In genomic region chr4:142081631-142082283, GRCm38 (mm10) we compare ENCODE assay signal across 8 mouse cellular contexts. TPM values are rescaled to one million over a fixed set of nuclear protein-coding genes. Genes with fewer than 3 reads are reported as not detected.
DNase-seq lines count a peak whose midpoint lies in the region; ATAC-seq and TF ChIP-seq lines count a peak whose summit lies in the region.

No protein-coding gene starts in this region.

- no peak for TF ChIP-seq CTCF in cerebellum, adult 2 months (IDR thresholded peaks at IDR 0.05; ENCODE audit: borderline replicate concordance, insufficient read depth, low read depth, low read length)
- TF ChIP-seq CTCF in heart, postnatal 0 days (IDR thresholded peaks at IDR 0.05; ENCODE audit: low read depth) = no peak

- peak overlapping the region; percentile 31; the same call in 1 of the 2 replicates for H3K9ac ChIP-seq in heart, postnatal 0 days (replicated peaks; ENCODE audit: low read depth, low read length)
- no peak overlapping the region for H3K9ac ChIP-seq in neural tube, embryonic 15.5 days (replicated peaks)
- no peak overlapping the region for H3K9ac ChIP-seq in midbrain, embryonic 16.5 days (ENCODE audit: low read depth, low read length)

- peak overlapping the region; percentile 39 for H3K4me3 ChIP-seq in cerebellum, adult 2 months (replicated peaks; ENCODE audit: insufficient read depth, low read depth, low read length)
- H3K4me3 ChIP-seq in heart, postnatal 0 days (ENCODE audit: low read depth, low read length) = no peak overlapping the region
- no peak overlapping the region for H3K4me3 ChIP-seq in limb, embryonic 10.5 days
- H3K4me3 ChIP-seq in neural tube, embryonic 15.5 days (replicated peaks) = no peak overlapping the region
- no peak overlapping the region for H3K4me3 ChIP-seq in midbrain, embryonic 16.5 days (ENCODE audit: low read depth, low read length)

- no peak for ATAC-seq in heart, postnatal 0 days (ENCODE audit: insufficient read depth, low read depth)
- no peak for ATAC-seq in neural tube, embryonic 15.5 days (ENCODE audit: low FRiP score)
- no peak for ATAC-seq in midbrain, embryonic 16.5 days

- TF ChIP-seq POLR2A in cerebellum, adult 2 months (IDR thresholded peaks at IDR 0.05; ENCODE audit: borderline replicate concordance, insufficient read depth, low read length) = no peak

- H3K4me1 ChIP-seq in cerebellum, adult 2 months (ENCODE audit: control insufficient read depth, insufficient read depth, low read length) = peaks cover 44% of the 10 kb centered on the region
- peaks cover 53% of the 10 kb centered on the region for H3K4me1 ChIP-seq in heart, postnatal 0 days (ENCODE audit: control insufficient read depth, insufficient read depth)
- H3K4me1 ChIP-seq in limb, embryonic 10.5 days = peaks cover 65% of the 10 kb centered on the region
- H3K4me1 ChIP-seq in neural tube, embryonic 15.5 days = peaks cover 48% of the 10 kb centered on the region
- H3K4me1 ChIP-seq in midbrain, embryonic 16.5 days (ENCODE audit: control insufficient read depth, insufficient read depth, low read length) = peaks cover 14% of the 10 kb centered on the region; the same call in 1 of the 2 replicates

- TF ChIP-seq EP300 in heart, postnatal 0 days (IDR thresholded peaks at IDR 0.05; ENCODE audit: low read depth) = 0 out of 2 replicates have a peak, but pooled peaks have one; percentile 28

- H3K9me3 ChIP-seq in heart, postnatal 0 days (replicated peaks; ENCODE audit: control insufficient read depth, low read length) = no peaks in the 10 kb centered on the region
- H3K9me3 ChIP-seq in limb, embryonic 10.5 days (replicated peaks) = no peaks in the 10 kb centered on the region
- no peaks in the 10 kb centered on the region for H3K9me3 ChIP-seq in neural tube, embryonic 15.5 days (replicated peaks)
- H3K9me3 ChIP-seq in midbrain, embryonic 16.5 days (replicated peaks; ENCODE audit: control insufficient read depth, low read length, poor library complexity, severe bottlenecking) = no peaks in the 10 kb centered on the region

- DNase-seq in cerebellum, adult 2 months = no peak
- no peak for DNase-seq in cerebellum, adult 8-10 months
- DNase-seq in adrenal gland, postnatal 14 days = peak; percentile 71
- DNase-seq in heart, postnatal 0 days (ENCODE audit: low spot score) = no peak
- DNase-seq in limb, embryonic 10.5 days (ENCODE audit: low spot score) = no peak
- DNase-seq in layer of hippocampus, postnatal 14 days (ENCODE audit: low spot score in 2 of 2) = no peak

- 30% methylated on average over 13 of the region's 13 CpGs for WGBS in cerebellum, adult 2 months
- 30% methylated on average over 13 of the region's 13 CpGs for WGBS in heart, postnatal 0 days
- 62% methylated on average over 13 of the region's 13 CpGs for WGBS in limb, embryonic 10.5 days
- WGBS in neural tube, embryonic 15.5 days = 60% methylated on average over 13 of the region's 13 CpGs
- WGBS in midbrain, embryonic 16.5 days = 68% methylated on average over 13 of the region's 13 CpGs

- no peaks in the 10 kb centered on the region for H3K27me3 ChIP-seq in cerebellum, adult 2 months (ENCODE audit: control insufficient read depth, insufficient read depth, low read length)
- H3K27me3 ChIP-seq in heart, postnatal 0 days (ENCODE audit: control insufficient read depth, insufficient read depth, low read length) = no peaks in the 10 kb centered on the region
- peaks cover 42% of the 10 kb centered on the region for H3K27me3 ChIP-seq in limb, embryonic 10.5 days (ENCODE audit: low read depth, poor library complexity, severe bottlenecking)
- peaks cover 33% of the 10 kb centered on the region for H3K27me3 ChIP-seq in neural tube, embryonic 15.5 days (replicated peaks)
- peaks cover 16% of the 10 kb centered on the region for H3K27me3 ChIP-seq in midbrain, embryonic 16.5 days (ENCODE audit: control insufficient read depth, insufficient read depth, low read depth, low read length)

- H3K27ac ChIP-seq in cerebellum, adult 2 months (ENCODE audit: insufficient read depth, low read length) = peak overlapping the region; percentile 87
- H3K27ac ChIP-seq in heart, postnatal 0 days (ENCODE audit: low read depth) = peak overlapping the region; percentile 84
- 0 out of 2 replicates have a peak overlapping the region, but pooled peaks have one; percentile 19 for H3K27ac ChIP-seq in limb, embryonic 10.5 days
- H3K27ac ChIP-seq in neural tube, embryonic 15.5 days (replicated peaks) = peak overlapping the region; percentile 29; the same call in 1 of the 2 replicates
- no peak overlapping the region for H3K27ac ChIP-seq in midbrain, embryonic 16.5 days (ENCODE audit: low read length)

- peak overlapping the region; percentile 44 for H3K4me2 ChIP-seq in heart, postnatal 0 days (ENCODE audit: low read depth, low read length)
- H3K4me2 ChIP-seq in neural tube, embryonic 15.5 days = peak overlapping the region; percentile 5; the same call in 1 of the 2 replicates
- no peak overlapping the region for H3K4me2 ChIP-seq in midbrain, embryonic 16.5 days (ENCODE audit: low read length)

- H3K36me3 ChIP-seq in heart, postnatal 0 days (replicated peaks; ENCODE audit: control insufficient read depth, insufficient read depth, low read length) = no peaks in the 10 kb centered on the region
- no peaks in the 10 kb centered on the region for H3K36me3 ChIP-seq in limb, embryonic 10.5 days
- H3K36me3 ChIP-seq in neural tube, embryonic 15.5 days = no peaks in the 10 kb centered on the region
- H3K36me3 ChIP-seq in midbrain, embryonic 16.5 days (ENCODE audit: control insufficient read depth, insufficient read depth, low read length) = no peaks in the 10 kb centered on the region

RNA-seq across cellular contexts. Expression of gene Tmem51, which starts 2.3 kb away (rescaled TPM):
- 26.2 and 26.3 TPM in 2 replicates for polyA plus RNA-seq in cerebellum, adult 2 months (2012; rRNA removed)
- total RNA-seq in adrenal gland, postnatal 14 days (2021) = 4.9 and 7.6 TPM in 2 replicates
- 27.7 and 34.4 TPM in 2 replicates for total RNA-seq in heart, postnatal 0 days (2014; rRNA removed; ENCODE audit: low replicate concordance)
- polyA plus RNA-seq in heart, postnatal 0 days (2015; fragmentation: Nextera tagmentation; extraction: Ambion mirVana) = 39.5 and 46.8 TPM in 2 replicates
- polyA plus RNA-seq in limb, embryonic 10.5 days (2016; fragmentation: Nextera tagmentation; extraction: Ambion mirVana) = 7.0 and 10.8 TPM in 2 replicates
- 5.9 and 11.0 TPM in 2 replicates for polyA plus RNA-seq in neural tube, embryonic 15.5 days (2015; fragmentation: Nextera tagmentation; extraction: Ambion mirVana)
- 6.9 and 7.1 TPM in 2 replicates for polyA plus RNA-seq in midbrain, embryonic 16.5 days (2015; fragmentation: Nextera tagmentation; extraction: Ambion mirVana)
- total RNA-seq in layer of hippocampus, postnatal 14 days (2021) = 1 to 10 TPM; 6.8 to 7.5 TPM
